ENCODE assay signal across 22 mouse cellular contexts in the genomic region with DNA sequence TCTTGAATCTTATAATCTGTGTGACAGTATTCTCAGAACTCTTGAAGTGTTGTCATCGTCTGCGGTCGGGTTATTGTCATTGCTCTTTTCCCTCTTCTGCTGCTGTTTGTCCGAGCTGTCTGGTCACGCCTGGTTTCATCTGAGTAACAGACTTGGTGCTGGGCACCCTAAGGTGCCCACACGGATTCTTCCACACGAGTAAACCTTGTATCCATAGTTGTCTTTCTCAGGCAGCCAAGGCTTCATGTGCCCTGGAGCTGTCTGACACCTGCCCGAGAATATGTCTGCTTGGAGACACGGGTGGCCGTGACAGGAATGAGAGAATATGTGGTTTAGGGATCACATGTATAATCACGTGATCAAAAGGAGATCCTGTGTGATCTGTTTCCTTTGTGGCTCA.
"Had no signal": no experiment of that assay in that cellular context is flagged by ENCODE, and none has a peak within 500 bp of the region (broad histone marks: within the 10 kb centered on the region; RNA-seq: fewer than 3 reads in every experiment).

No protein-coding gene starts in this region.

- H3K4me3 ChIP-seq: layer of hippocampus, adult 2 months; limb, embryonic 10.5 days; limb, embryonic 13.5 days; liver, embryonic 12.5 days; liver, embryonic 15.5 days; lung, embryonic 15.5 days; megakaryocyte, embryonic 14.5 days; neural tube, embryonic 12.5 days; neural tube, embryonic 15.5 days had no signal

- H3K9me3 ChIP-seq: limb, embryonic 10.5 days; limb, embryonic 13.5 days; liver, embryonic 12.5 days; liver, embryonic 15.5 days; lung, embryonic 15.5 days; megakaryocyte, embryonic 14.5 days; neural tube, embryonic 12.5 days; neural tube, embryonic 15.5 days had no signal

- DNase-seq: kidney, adult 9 months; kidney, postnatal 25 days; layer of hippocampus, adult 9-11 months; liver; lung, adult 18-20 months; lung, postnatal 10 days; lung, postnatal 36 days; midbrain, embryonic 14.5 days; thymus, adult 2 months; thymus, postnatal 14 days; thymus, postnatal 4 days had no signal

- ATAC-seq: liver, embryonic 12.5 days had no signal

- H3K27me3 ChIP-seq: limb, embryonic 13.5 days; liver, embryonic 12.5 days; liver, embryonic 15.5 days; lung, embryonic 15.5 days; megakaryocyte, embryonic 14.5 days; neural tube, embryonic 12.5 days; neural tube, embryonic 15.5 days had no signal

- H3K9ac ChIP-seq: limb, embryonic 13.5 days; liver, embryonic 12.5 days; liver, embryonic 15.5 days; lung, embryonic 15.5 days; neural tube, embryonic 12.5 days; neural tube, embryonic 15.5 days had no signal

- H3K27ac ChIP-seq: kidney, postnatal 0 days; layer of hippocampus, adult 2 months; limb, embryonic 10.5 days; limb, embryonic 13.5 days; liver, embryonic 12.5 days; liver, embryonic 15.5 days; lung, embryonic 15.5 days; neural tube, embryonic 12.5 days; neural tube, embryonic 15.5 days had no signal

- H3K4me1 ChIP-seq: limb, embryonic 10.5 days; limb, embryonic 13.5 days; lung, embryonic 15.5 days; neural tube, embryonic 12.5 days; neural tube, embryonic 15.5 days had no signal

- H3K4me2 ChIP-seq: limb, embryonic 13.5 days; liver, embryonic 12.5 days; liver, embryonic 15.5 days; lung, embryonic 15.5 days; midbrain, embryonic 11.5 days; neural tube, embryonic 12.5 days; neural tube, embryonic 15.5 days had no signal
